Mouse (Mus musculus) liver, adult 2 months (tissue): Measurements from ENCODE around the gene Zfp932.
"Not testable (repeated sequence)": the region's sequence is repeated elsewhere in the genome, so short reads cannot be mapped to it uniquely, and the experiment has no call there.

Source experiments
- CTCF ChIP-seq: fragments of 200-500 bp; IDR thresholded peaks from 2 replicates; pipeline ENCODE4 v1.5.1; 2011; ENCODE audit warnings: low read depth, low read length, control low read depth
- POLR2A ChIP-seq: fragments of 200-500 bp; IDR thresholded peaks from 2 replicates; pipeline ENCODE4 v1.6.1; 2011; ENCODE audit warnings: low read length, control low read depth; ENCODE audit not compliant: insufficient read depth; ENCODE audit errors: extremely low read depth

- TF ChIP-seq CTCF, POLR2A: not testable (repeated sequence)
These were observed 15.6 kb upstream of the Zfp932 start for GRCm38 (mm10) chr5:109980743-109981142.
